Mouse (Mus musculus): ENCODE measurements around the gene Tlr5. TPM values are rescaled to one million over a fixed set of nuclear protein-coding genes. Genes with fewer than 3 reads are reported as not detected.

Tlr5 gene
- total RNA-seq, 4 experiments from 2014 or later, result 0.51 to 1.2 (median 0.82) TPM

GRCm38 (mm10) chr1:182987801-182988200, 33.2 kb downstream of the Tlr5 start:
- DNase-seq (ENCODE audit: low spot score in 2 of 2), result no peak

- DNase-seq (ENCODE audit: low spot score in 2 of 2), result no peak
These were observed 34.1 kb downstream of the Tlr5 start for GRCm38 (mm10) chr1:182988646-182989045.

DNA sequence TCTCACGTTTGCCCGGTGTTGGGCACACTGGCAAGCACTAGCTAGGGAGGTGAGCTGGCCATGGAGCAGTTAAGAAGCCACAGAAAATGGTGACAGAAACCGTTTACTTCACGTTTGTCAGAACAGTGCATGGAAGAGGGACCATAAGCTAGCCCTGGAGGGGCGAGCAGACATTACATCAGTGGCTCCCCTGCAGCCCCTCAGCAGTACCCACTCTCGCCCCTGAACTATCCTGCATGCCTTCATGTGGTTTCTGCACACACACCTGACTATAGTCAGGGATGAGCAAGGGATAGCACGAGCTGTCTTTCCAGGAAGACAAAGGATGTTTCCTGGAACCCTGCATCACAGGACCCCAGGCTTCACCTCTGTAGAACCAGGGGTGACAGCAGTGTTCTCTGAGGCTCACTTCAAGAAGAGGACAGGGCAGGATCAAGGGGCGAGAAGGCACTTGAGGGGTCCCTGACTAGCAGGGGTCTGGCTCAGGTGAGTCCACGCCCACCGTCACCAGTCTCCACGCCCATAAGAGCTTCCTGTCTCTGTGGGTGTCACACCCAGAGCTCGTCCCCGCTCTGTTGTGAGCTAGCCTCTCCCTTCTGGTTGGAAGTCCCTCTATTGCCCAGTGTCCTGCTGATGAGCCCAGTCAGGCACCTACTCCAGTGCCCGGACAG, 35.6 kb downstream of the Tlr5 start:
- no peak for DNase-seq (ENCODE audit: low spot score in 2 of 2)

DNA sequence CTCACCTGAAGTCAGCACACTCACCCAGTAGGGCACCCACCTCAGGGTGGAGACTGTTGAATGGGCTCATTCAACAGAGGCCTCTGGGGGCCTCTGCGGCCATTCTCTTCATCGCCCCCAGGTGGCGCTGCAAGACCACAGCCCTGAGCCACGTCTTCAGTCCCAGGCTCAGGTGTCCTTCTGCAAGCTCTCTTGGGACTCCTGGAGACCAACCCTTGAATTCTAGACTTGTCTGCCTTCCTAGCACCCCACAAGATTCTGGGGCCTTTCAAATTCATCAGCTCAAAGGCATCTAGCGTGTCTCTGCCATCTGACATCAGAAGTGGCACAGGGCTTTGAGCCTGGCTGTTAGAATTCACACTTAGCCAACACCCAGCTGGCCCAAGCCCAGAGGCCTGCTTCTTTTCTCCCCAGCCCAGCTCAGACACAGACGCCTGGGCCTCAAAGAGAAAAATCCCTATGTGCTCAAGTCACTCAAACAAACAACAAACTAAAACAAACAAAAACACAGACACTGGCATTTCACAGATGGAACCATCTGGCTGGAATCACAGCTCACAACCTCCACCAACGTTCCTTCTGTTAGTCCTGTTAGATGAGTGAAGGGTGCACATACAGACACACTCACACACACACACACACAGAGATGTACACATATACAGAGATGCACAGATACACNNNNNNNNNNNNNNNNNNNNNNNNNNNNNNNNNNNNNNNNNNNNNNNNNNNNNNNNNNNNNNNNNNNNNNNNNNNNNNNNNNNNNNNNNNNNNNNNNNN, 36.6 kb downstream of the Tlr5 start:
- peak; percentile 43 to 49 for DNase-seq (ENCODE audit: low spot score in 2 of 2)

Other genes starting within 250 kb of the Tlr5 start
- not detected for gene Ccdc185, start 205.6 kb upstream of the Tlr5 start, total RNA-seq (2022)
- under 1 TPM; 0.19 to 0.36 (median 0.19) TPM for gene Susd4, start 190.9 kb upstream of the Tlr5 start, total RNA-seq (2022)